8 mouse cellular contexts compared by ENCODE assay signal in genomic region chrX:41920574-41920973, GRCm38 (mm10). TPM values are rescaled to one million over a fixed set of nuclear protein-coding genes. Genes with fewer than 3 reads are reported as not detected.
DNase-seq lines count a peak whose midpoint lies in the region; ATAC-seq lines count a peak whose summit lies in the region.

TSS of gene Thoc2 (minus strand) at chrX:41920674.

- H3K27ac ChIP-seq in neural tube, embryonic 11.5 days (ENCODE audit: low read depth, low read length) = no peak within 1 kb of the TSS
- no peak within 1 kb of the TSS for H3K27ac ChIP-seq in forebrain, embryonic 11.5 days (ENCODE audit: low read depth, low read length)
- no peak within 1 kb of the TSS for H3K27ac ChIP-seq in limb, embryonic 15.5 days

- H3K36me3 ChIP-seq in neural tube, embryonic 11.5 days (ENCODE audit: control insufficient read depth, insufficient read depth, low read length) = no peaks in the 10 kb centered on the region
- H3K36me3 ChIP-seq in forebrain, embryonic 11.5 days (ENCODE audit: control insufficient read depth, insufficient read depth, low read length) = no peaks in the 10 kb centered on the region
- H3K36me3 ChIP-seq in limb, embryonic 15.5 days = no peaks in the 10 kb centered on the region

- no peak for DNase-seq in neural tube, embryonic 11.5 days (ENCODE audit: low spot score)
- DNase-seq in neural tube, embryonic 10.5 days (ENCODE audit: extremely low spot score, low spot score) = no peak
- DNase-seq in forebrain, embryonic 11.5 days (ENCODE audit: low spot score) = no peak
- no peak for DNase-seq in heart, postnatal 4 days
- DNase-seq in yolk sac, embryonic 10.5 days (ENCODE audit: low spot score) = no peak
- DNase-seq in spleen, postnatal 36 days (ENCODE audit: low spot score in 2 of 2) = no peak
- no peak for DNase-seq in thymus, postnatal 36 days

- no peaks in the 10 kb centered on the region for H3K27me3 ChIP-seq in neural tube, embryonic 11.5 days (ENCODE audit: control insufficient read depth, insufficient read depth, low read length)
- no peaks in the 10 kb centered on the region for H3K27me3 ChIP-seq in forebrain, embryonic 11.5 days (ENCODE audit: control insufficient read depth, insufficient read depth, low read length)
- H3K27me3 ChIP-seq in limb, embryonic 15.5 days = no peaks in the 10 kb centered on the region

- H3K9ac ChIP-seq in neural tube, embryonic 11.5 days (ENCODE audit: low read length) = no peak within 1 kb of the TSS
- H3K9ac ChIP-seq in forebrain, embryonic 11.5 days (ENCODE audit: low read length) = no peak within 1 kb of the TSS
- no peak within 1 kb of the TSS for H3K9ac ChIP-seq in limb, embryonic 15.5 days

- H3K4me3 ChIP-seq in neural tube, embryonic 11.5 days (ENCODE audit: low read depth, low read length) = no peak within 1 kb of the TSS
- no peak within 1 kb of the TSS for H3K4me3 ChIP-seq in forebrain, embryonic 11.5 days (ENCODE audit: low read depth, low read length)
- H3K4me3 ChIP-seq in limb, embryonic 15.5 days = no peak within 1 kb of the TSS

- no peaks in the 10 kb centered on the region for H3K9me3 ChIP-seq in neural tube, embryonic 11.5 days (ENCODE audit: control insufficient read depth, low read length)
- no peaks in the 10 kb centered on the region for H3K9me3 ChIP-seq in forebrain, embryonic 11.5 days (ENCODE audit: control insufficient read depth, low read length)
- no peaks in the 10 kb centered on the region for H3K9me3 ChIP-seq in limb, embryonic 15.5 days

- no peak within 1 kb of the TSS for H3K4me2 ChIP-seq in neural tube, embryonic 11.5 days (ENCODE audit: low read depth)
- no peak within 1 kb of the TSS for H3K4me2 ChIP-seq in forebrain, embryonic 11.5 days (ENCODE audit: low read depth, low read length, severe bottlenecking)
- no peak within 1 kb of the TSS for H3K4me2 ChIP-seq in limb, embryonic 15.5 days

- whole genome bisulfite sequencing in neural tube, embryonic 11.5 days = 96% methylated on average over 1 of the region's 1 CpGs
- 95% methylated on average over 1 of the region's 1 CpGs for WGBS in forebrain, embryonic 11.5 days
- WGBS in limb, embryonic 15.5 days = 90% methylated on average over 1 of the region's 1 CpGs

- ATAC-seq in neural tube, embryonic 11.5 days (ENCODE audit: insufficient read depth, low FRiP score, low TSS enrichment) = no peak
- no peak for ATAC-seq in forebrain, embryonic 11.5 days (replicated peaks; ENCODE audit: low FRiP score)
- ATAC-seq in limb, embryonic 15.5 days (ENCODE audit: insufficient number of reproducible peaks, low FRiP score, low TSS enrichment, low read depth) = no peak

- H3K4me1 ChIP-seq in neural tube, embryonic 11.5 days (ENCODE audit: control insufficient read depth, insufficient read depth, low read length) = no peaks in the 10 kb centered on the region
- H3K4me1 ChIP-seq in forebrain, embryonic 11.5 days (replicated peaks; ENCODE audit: control insufficient read depth, insufficient read depth, low read length) = no peaks in the 10 kb centered on the region
- no peaks in the 10 kb centered on the region for H3K4me1 ChIP-seq in limb, embryonic 15.5 days

RNA-seq across cellular contexts. Expression of gene Thoc2, which starts in this region (rescaled TPM):
- 90.0 and 107 TPM in 2 replicates for polyA plus RNA-seq in neural tube, embryonic 11.5 days (2014; fragmentation: Nextera tagmentation; extraction: Ambion mirVana)
- polyA plus RNA-seq in forebrain, embryonic 11.5 days (2014; fragmentation: Nextera tagmentation; extraction: Ambion mirVana) = 96.3 and 97.5 TPM in 2 replicates
- total RNA-seq in heart, postnatal 4 days (2021) = 10 to 100 TPM; 34.8 to 47.3 TPM
- polyA plus RNA-seq in limb, embryonic 15.5 days (2015; fragmentation: Nextera tagmentation; extraction: Ambion mirVana) = 73.8 and 76.8 TPM in 2 replicates
